Mouse (Mus musculus) heart, embryonic 11.5 days (tissue): ENCODE measurements at regions not wholly inside any gene's neighbourhood (a gene's known extent, or its start where the extent isn't known, plus 50 kb on each side); places are given as distances from the start of the nearest gene placed in this dataset.

Experiments
- ATAC-seq: fragments of 200-750 bp; cut with Nextera tagmentation; replicated peaks from 2 replicates; pipeline ENCODE4 v1.8.0; 2017; ENCODE audit warnings: moderate library complexity; ENCODE audit not compliant: insufficient number of reproducible peaks, low FRiP score, low TSS enrichment
- H3K27ac ChIP-seq: fragments of 300-500 bp; sonication (generic); 2 replicates; pipeline ENCODE4 v1.5.1; 2014; ENCODE audit warnings: mild to moderate bottlenecking, low read depth, low read length
- H3K27me3 ChIP-seq: fragments of 300-500 bp; sonication (generic); 2 replicates; pipeline ENCODE4 v1.6.1; 2014; ENCODE audit warnings: mild to moderate bottlenecking, low read length, mixed read lengths; ENCODE audit not compliant: control insufficient read depth, insufficient read depth
- H3K36me3 ChIP-seq: fragments of 300-500 bp; sonication (generic); 2 replicates; pipeline ENCODE4 v1.6.1; 2014; ENCODE audit warnings: mild to moderate bottlenecking, low read length, moderate library complexity, mixed read lengths; ENCODE audit not compliant: control insufficient read depth, insufficient read depth
- H3K4me1 ChIP-seq: fragments of 300-500 bp; sonication (generic); 2 replicates; pipeline ENCODE4 v1.6.1; 2014; ENCODE audit warnings: low read length; ENCODE audit not compliant: control insufficient read depth, insufficient read depth
- H3K4me2 ChIP-seq: fragments of 300-500 bp; sonication (generic); 2 replicates; pipeline ENCODE4 v1.6.1; 2014; ENCODE audit warnings: mild to moderate bottlenecking, moderate library complexity
- H3K4me3 ChIP-seq: fragments of 300-500 bp; sonication (generic); 2 replicates; pipeline ENCODE4 v1.5.1; 2014; ENCODE audit warnings: low read depth, low read length
- H3K9ac ChIP-seq: fragments of 300-500 bp; sonication (generic); 2 replicates; pipeline ENCODE4 v1.6.1; 2014; ENCODE audit warnings: mild to moderate bottlenecking, low read depth, low read length, moderate library complexity
- H3K9me3 ChIP-seq: fragments of 300-500 bp; sonication (generic); replicated peaks from 2 replicates; pipeline ENCODE4 v1.6.1; 2016; ENCODE audit warnings: low read length; ENCODE audit not compliant: control insufficient read depth
- WGBS: fragments of 180-500 bp; shearing (Covaris S2); extraction: QIAGEN DNeasy Blood & Tissue Kit; methylation state at CpG from one replicate; pipeline ENCODE4 v1.1.7; 2014; ENCODE audit not compliant: insufficient replicate concordance; 5-methylcytosine and 5-hydroxymethylcytosine counted together

DNA sequence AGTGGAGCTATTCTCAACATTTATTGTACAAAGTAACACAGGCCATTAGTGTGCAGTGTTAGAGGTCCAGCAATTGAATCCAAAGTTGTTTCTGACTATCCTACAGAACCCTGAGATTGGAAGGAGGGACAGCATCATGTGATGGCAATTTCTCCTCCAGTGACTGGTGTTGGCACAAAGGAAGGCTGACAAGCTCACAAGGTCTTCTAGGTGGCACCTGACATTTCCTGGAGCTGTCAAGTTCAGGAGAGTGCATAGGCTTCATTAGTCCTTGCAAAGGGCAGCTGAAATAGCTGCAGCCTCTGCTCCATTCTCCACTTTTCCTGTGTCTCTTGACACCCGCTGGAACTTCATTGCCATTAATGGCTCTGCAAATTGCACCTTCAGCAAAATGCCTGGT lies 80.6 kb upstream of the B3gat1 start:
- no peak for ATAC-seq
- H3K27me3 ChIP-seq = no peaks in the 10 kb centered on the region
- no peak overlapping the region for H3K4me2 ChIP-seq
- no peaks in the 10 kb centered on the region for H3K36me3 ChIP-seq
- 56% methylated on average over 1 of the region's 1 CpGs for WGBS
- no peaks in the 10 kb centered on the region for H3K4me1 ChIP-seq
- no peak overlapping the region for H3K4me3 ChIP-seq
- no peak overlapping the region for H3K27ac ChIP-seq
- H3K9me3 ChIP-seq = no peaks in the 10 kb centered on the region
- H3K9ac ChIP-seq = no peak overlapping the region

DNA sequence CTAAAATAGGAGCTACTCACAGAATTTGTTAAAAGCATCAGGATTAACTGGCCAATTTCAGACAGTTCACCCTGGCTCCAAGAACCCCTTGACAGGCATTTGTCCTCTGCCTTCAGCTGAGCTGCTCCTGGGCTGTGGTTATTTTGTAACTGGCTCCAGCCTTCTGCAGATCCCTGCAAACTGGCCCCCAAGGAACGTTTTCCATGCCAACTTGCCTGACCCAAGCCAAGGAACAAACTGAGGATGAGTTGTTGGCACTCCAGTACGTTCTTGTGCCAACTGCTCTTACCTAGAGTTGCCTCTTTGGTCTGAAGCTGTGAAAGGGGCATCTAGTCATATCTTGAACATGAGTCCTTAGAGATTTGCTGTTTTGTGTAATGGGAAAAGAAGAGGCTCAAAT lies 74.2 kb upstream of the B3gat1 start:
- Histone ChIP-seq H3K27ac (no peak overlapping the region), H3K9ac (no peak overlapping the region), H3K9me3 (no peaks in the 10 kb centered on the region), H3K36me3 (no peaks in the 10 kb centered on the region), H3K4me1 (no peaks in the 10 kb centered on the region), H3K4me3 (no peak overlapping the region), H3K4me2 (no peak overlapping the region), H3K27me3 (no peaks in the 10 kb centered on the region)
- ATAC-seq = no peak
- 52% methylated on average over 2 of the region's 2 CpGs for WGBS

DNA sequence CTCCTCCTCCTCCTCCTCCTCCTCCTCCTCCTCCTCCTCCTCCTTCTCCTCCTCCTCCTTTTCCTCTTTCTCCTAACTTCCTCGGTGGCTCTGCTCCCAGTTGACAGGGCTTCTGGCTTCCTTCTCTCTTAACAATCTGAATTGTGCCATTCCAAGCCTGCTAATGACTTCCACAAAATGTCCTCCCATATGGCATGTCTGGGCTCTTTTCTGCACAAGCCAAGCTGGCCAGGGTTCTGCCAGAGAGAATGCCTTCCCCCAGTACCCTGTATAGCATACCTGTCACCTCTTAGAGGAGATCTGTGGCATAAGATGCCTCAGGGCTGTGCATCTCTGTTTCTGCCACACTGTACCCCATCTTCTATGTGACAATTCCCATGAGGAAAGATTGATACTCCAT lies 70.0 kb upstream of the B3gat1 start:
- no peak for ATAC-seq
- no peaks in the 10 kb centered on the region for H3K4me1 ChIP-seq
- no peaks in the 10 kb centered on the region for H3K36me3 ChIP-seq
- H3K27me3 ChIP-seq = no peaks in the 10 kb centered on the region
- H3K4me3 ChIP-seq = no peak overlapping the region
- no peak overlapping the region for H3K9ac ChIP-seq
- H3K9me3 ChIP-seq = no peaks in the 10 kb centered on the region; the same call in 1 of the 2 replicates
- H3K27ac ChIP-seq = no peak overlapping the region
- no peak overlapping the region for H3K4me2 ChIP-seq
- 60% methylated on average over 1 of the region's 1 CpGs for WGBS

DNA sequence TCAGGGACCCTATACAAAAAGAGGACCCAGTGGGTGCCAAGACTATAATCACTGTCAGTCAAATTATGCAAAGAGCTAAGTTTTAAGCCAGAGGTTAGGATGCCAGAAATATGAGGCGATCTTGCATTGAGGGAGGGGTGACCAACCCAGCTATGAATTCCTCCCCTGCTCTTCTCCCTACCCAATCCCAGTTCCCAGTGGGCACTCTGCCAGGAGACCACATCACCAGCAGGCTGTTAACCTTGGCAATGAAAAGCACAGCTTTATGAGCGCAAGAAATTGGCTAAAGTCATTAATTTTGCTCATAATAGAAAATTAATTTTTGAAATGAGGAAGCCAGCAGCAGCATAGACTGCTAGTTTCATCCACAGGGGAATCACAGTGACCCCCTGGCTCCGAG lies 65.7 kb upstream of the B3gat1 start:
- Histone ChIP-seq H3K27ac (no peak overlapping the region), H3K9ac (no peak overlapping the region), H3K9me3 (no peaks in the 10 kb centered on the region; the same call in 1 of the 2 replicates), H3K4me2 (no peak overlapping the region), H3K36me3 (no peaks in the 10 kb centered on the region), H3K27me3 (no peaks in the 10 kb centered on the region), H3K4me3 (no peak overlapping the region), H3K4me1 (no peaks in the 10 kb centered on the region)
- no peak for ATAC-seq
- WGBS = 77% methylated on average over 3 of the region's 3 CpGs

DNA sequence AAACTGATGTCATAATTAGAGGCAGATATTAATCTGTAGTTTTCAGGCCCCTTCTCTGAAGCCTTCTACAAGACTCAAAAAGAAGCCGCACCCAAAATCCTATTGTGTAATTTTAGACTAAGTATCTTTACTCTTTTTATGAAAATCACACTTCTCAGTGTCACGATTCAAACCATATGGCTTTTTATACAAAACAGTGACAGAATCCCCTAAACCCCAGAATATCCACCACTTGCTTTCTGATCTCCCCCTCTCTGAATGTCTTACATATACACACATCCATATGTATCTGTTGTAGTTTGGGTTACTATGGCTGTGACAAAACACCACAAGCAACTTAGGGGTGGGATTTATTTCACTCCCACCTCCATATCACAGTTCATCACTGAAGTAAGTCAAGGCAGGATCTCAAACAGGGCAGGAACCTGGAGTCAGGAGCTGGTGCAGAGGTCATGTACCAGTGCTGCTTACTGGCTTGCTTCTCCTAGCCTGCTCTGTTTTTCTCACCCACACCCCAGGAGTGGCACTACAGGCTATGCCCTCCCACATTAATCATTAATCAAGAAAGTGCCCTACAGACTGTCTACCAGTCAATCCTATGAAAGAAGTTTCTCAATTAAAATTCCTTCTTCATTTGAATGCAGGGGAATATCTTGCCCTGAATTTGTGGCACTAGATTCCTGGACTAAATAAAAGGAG lies 59.3 kb upstream of the B3gat1 start:
- H3K27ac ChIP-seq = no peak overlapping the region
- H3K27me3 ChIP-seq = no peaks in the 10 kb centered on the region
- no peak overlapping the region for H3K4me3 ChIP-seq
- no peak overlapping the region for H3K9ac ChIP-seq
- H3K9me3 ChIP-seq = no peaks in the 10 kb centered on the region
- H3K4me2 ChIP-seq = no peak overlapping the region
- ATAC-seq = no peak
- WGBS = 81% methylated on average over 2 of the region's 2 CpGs
- no peaks in the 10 kb centered on the region for H3K4me1 ChIP-seq
- no peaks in the 10 kb centered on the region for H3K36me3 ChIP-seq

DNA sequence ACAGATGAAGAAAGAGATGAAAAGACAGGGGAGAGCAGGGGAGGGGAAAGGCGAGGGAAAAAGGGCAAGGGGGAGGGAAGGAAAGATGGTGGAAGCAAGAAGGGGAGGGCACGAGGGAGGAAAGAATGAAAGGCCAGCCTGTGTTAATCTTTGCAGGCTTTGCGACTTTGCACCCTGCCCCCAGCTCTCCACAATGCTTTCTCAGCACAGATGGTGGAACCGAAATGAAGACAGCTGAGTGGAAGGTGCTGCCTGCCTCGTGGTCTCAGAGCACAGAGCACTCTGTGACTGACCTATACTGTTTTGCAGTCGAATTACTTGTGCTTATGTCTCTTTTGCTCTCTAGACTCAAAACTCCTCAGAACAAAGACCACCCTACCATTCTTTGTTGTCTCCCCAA lies 55.2 kb upstream of the B3gat1 start:
- no peaks in the 10 kb centered on the region for H3K27me3 ChIP-seq
- no peak overlapping the region for H3K27ac ChIP-seq
- no peak overlapping the region for H3K4me3 ChIP-seq
- H3K4me2 ChIP-seq = no peak overlapping the region
- WGBS = 28% methylated on average over 6 of the region's 6 CpGs
- no peak overlapping the region for H3K9ac ChIP-seq
- ATAC-seq = no peak
- no peaks in the 10 kb centered on the region for H3K9me3 ChIP-seq
- no peaks in the 10 kb centered on the region for H3K36me3 ChIP-seq
- H3K4me1 ChIP-seq = no peaks in the 10 kb centered on the region

DNA sequence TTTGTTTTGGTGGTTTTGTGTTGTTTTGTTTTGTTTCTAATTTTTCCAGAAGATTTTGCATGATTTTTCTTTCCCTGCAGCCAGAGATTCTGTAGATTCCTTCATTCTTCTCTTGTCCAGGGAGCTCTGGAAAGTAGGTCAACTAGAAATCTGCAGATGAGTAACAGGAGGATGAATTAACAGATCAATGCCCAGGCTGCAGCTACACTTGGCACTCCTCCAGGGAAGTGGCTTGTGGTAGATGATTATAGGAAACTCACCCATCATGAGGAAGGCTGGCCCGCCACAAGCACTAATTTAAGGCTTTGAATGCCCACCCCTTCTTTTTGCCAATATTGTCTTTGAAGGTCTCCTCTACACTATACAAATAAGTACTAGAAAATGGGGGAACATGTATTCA lies 52.0 kb upstream of the B3gat1 start:
- no peaks in the 10 kb centered on the region for H3K36me3 ChIP-seq
- no peaks in the 10 kb centered on the region for H3K9me3 ChIP-seq
- no peaks in the 10 kb centered on the region for H3K27me3 ChIP-seq
- no peak for ATAC-seq
- 69% methylated on average over 1 of the region's 1 CpGs for WGBS
- no peak overlapping the region for H3K27ac ChIP-seq
- H3K4me3 ChIP-seq = no peak overlapping the region
- H3K4me2 ChIP-seq = no peak overlapping the region
- no peak overlapping the region for H3K9ac ChIP-seq
- H3K4me1 ChIP-seq = no peaks in the 10 kb centered on the region
